ENCODE assay signal across 9 mouse cellular contexts in genomic region chr10:70380041-70380651, GRCm38 (mm10).
A peak's percentile ranks its signal among the peaks of the same experiment; 100 is the strongest.
DNase-seq lines count a peak whose midpoint lies in the region; ATAC-seq and TF ChIP-seq lines count a peak whose summit lies in the region.
"Had no signal": no experiment of that assay in that cellular context is flagged by ENCODE, and none has a peak within 500 bp of the region (broad histone marks: within the 10 kb centered on the region; RNA-seq: fewer than 3 reads in every experiment).

No protein-coding gene starts in this region.

- H3K27me3 ChIP-seq in forebrain, embryonic 14.5 days (replicated peaks; ENCODE audit: control insufficient read depth, insufficient read depth, low read length): no peaks in the 10 kb centered on the region
- H3K27me3 ChIP-seq in heart, adult 2 months (ENCODE audit: control insufficient read depth, insufficient read depth, low read length): no peaks in the 10 kb centered on the region

- intact Hi-C loops in heart, adult 2 months (cut with DNase I): loop anchor here (5.0 kb wide), 1 partner anchor 57 kb away; no protein-coding TSS in a partner anchor

- 25% methylated on average over 7 of the region's 7 CpGs for whole genome bisulfite sequencing in forebrain, embryonic 14.5 days
- WGBS in heart, adult 2 months: 70% methylated on average over 7 of the region's 7 CpGs

- H3K9me3 ChIP-seq in forebrain, embryonic 14.5 days (replicated peaks; ENCODE audit: control insufficient read depth, low read length): no peaks in the 10 kb centered on the region

- no peak for TF ChIP-seq EP300 in heart, adult 2 months (IDR thresholded peaks at IDR 0.05; ENCODE audit: insufficient read depth, low read depth, low read length)

- no peaks in the 10 kb centered on the region for H3K36me3 ChIP-seq in forebrain, embryonic 14.5 days (ENCODE audit: control insufficient read depth, insufficient read depth, low read length)
- no peaks in the 10 kb centered on the region for H3K36me3 ChIP-seq in heart, adult 2 months (ENCODE audit: control insufficient read depth, insufficient read depth, low read length)

- H3K9ac ChIP-seq in forebrain, embryonic 14.5 days (ENCODE audit: low read length): no peak overlapping the region
- H3K9ac ChIP-seq in heart, adult 2 months (ENCODE audit: low read depth, low read length): no peak overlapping the region

- H3K79me2 ChIP-seq in heart, adult 2 months (replicated peaks; ENCODE audit: control insufficient read depth, insufficient read depth, low read length): no peaks in the 10 kb centered on the region

- H3K4me3 ChIP-seq in forebrain, embryonic 14.5 days (ENCODE audit: low read depth, low read length): no peak overlapping the region
- H3K4me3 ChIP-seq in heart, adult 2 months: no peak overlapping the region

- H3K4me1 ChIP-seq in forebrain, embryonic 14.5 days (ENCODE audit: control insufficient read depth, insufficient read depth, low read length): no peaks in the 10 kb centered on the region
- H3K4me1 ChIP-seq in heart, adult 2 months (ENCODE audit: control insufficient read depth, insufficient read depth, low read length): no peaks in the 10 kb centered on the region

- no peak overlapping the region for H3K27ac ChIP-seq in forebrain, embryonic 14.5 days (ENCODE audit: low read depth, low read length)
- no peak overlapping the region for H3K27ac ChIP-seq in heart, adult 2 months

- DNase-seq in frontal cortex, postnatal 10 days (ENCODE audit: low spot score in 2 of 2): no peak
- DNase-seq in forebrain, embryonic 14.5 days (ENCODE audit: low spot score): peak; percentile 50
- DNase-seq in layer of hippocampus, postnatal 36 days: peak; percentile 37 to 44
- DNase-seq in retina, embryonic 14.5 days (ENCODE audit: low spot score): peak; percentile 16
- DNase-seq in heart, adult 2 months: no peak
- DNase-seq in gastrocnemius, adult 8-10 months (ENCODE audit: low spot score in 2 of 2): no peak
- DNase-seq: kidney, adult 9 months had no signal

- H3K4me2 ChIP-seq in forebrain, embryonic 14.5 days (ENCODE audit: low read length): no peak overlapping the region

- ATAC-seq in frontal cortex, adult (ENCODE audit: low TSS enrichment): peak; percentile 78
- ATAC-seq in forebrain, embryonic 14.5 days: peak; percentile 66
- ATAC-seq in activated CD4-positive, CD25-positive, alpha-beta regulatory T cell, adult 4 months: no peak

- TF ChIP-seq CTCF in heart, adult 2 months (IDR thresholded peaks at IDR 0.05): no peak

- no peak for TF ChIP-seq POLR2A in heart, adult 2 months (IDR thresholded peaks at IDR 0.05; ENCODE audit: insufficient read depth, low read depth, low read length)

Comparison
In these comparisons a context has a peak if more than half of its experiments do, and no peak if none do; other contexts are left out.
1. DNase-seq: peak in forebrain, embryonic 14.5 days (single experiment), layer of hippocampus, postnatal 36 days (2 of 2) and retina, embryonic 14.5 days (single experiment); none in frontal cortex, postnatal 10 days (0 of 2), heart, adult 2 months (0 of 2) and gastrocnemius, adult 8-10 months (0 of 2).